Mouse (Mus musculus) heart, postnatal 0 days (tissue): ENCODE results near the gene Map3k20.

Experiments
- CTCF ChIP-seq: IDR thresholded peaks from 2 replicates; pipeline ENCODE4 v1.5.1; 2016; ENCODE audit warnings: antibody characterized with exemption, control low read depth, low read depth
- EP300 ChIP-seq: IDR thresholded peaks from 2 replicates; pipeline ENCODE4 v1.6.1; 2016; ENCODE audit warnings: antibody characterized with exemption, low read depth

DNA sequence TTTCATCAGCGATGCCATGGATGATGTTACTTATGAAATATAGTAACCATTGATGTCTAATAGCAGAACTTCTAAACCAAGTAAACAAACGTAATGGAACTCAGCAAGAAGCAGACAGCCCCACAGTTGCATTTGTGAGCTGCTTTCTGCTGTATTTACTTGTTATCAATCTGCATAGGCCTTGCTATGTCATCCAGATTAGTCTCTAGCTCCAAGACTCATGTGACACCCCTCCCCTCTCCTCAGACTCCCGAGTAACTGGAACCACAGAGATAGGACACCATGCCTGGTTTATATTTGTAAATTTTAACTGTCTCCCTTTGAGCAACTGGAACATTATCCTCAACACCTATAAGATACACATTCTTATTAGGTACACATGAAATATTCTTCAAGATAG, 51.4 kb downstream of the Map3k20 start:
- no peak for TF ChIP-seq CTCF
- no peak for TF ChIP-seq EP300
